Mouse (Mus musculus): Measurements from ENCODE around the gene Ngrn. TPM values are rescaled to one million over a fixed set of nuclear protein-coding genes. Genes with fewer than 3 reads are reported as not detected.
A peak's percentile ranks its signal among the peaks of the same experiment; 100 is the strongest.

Ngrn gene
- total and polyA plus RNA-seq, 2 experiments: 16.8 to 29.7 TPM

DNA sequence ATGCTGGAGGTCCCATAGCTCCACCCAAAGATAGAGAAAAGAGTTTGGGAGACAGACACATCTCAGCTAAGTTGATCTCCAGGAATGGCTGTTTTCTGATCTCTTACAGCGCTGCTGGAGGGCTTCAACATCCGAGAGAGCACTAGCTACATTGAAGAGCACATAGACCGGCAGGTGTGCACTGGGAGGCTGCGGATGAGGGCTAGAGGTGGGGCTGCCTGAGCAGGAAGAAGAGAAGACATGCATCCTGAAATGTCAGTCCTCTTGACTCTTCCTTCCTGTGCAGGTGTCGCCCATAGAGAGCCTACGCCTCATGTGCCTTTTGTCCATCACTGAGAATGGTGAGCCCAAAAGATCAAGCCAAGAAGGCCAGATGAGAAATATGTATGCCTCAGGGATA, 24.7 kb downstream of the Ngrn start:
- WGBS: 95% methylated on average over 6 of the region's 6 CpGs
- TF ChIP-seq CTCF (IDR thresholded peaks at IDR 0.05; ENCODE audit: low read depth, low read length): no peak
- no peak for TF ChIP-seq POLR2A (IDR thresholded peaks at IDR 0.05; ENCODE audit: extremely low read depth, insufficient read depth, low read length)
- Histone ChIP-seq H3K27me3 (ENCODE audit: control insufficient read depth, insufficient read depth, low read length) (no peaks in the 10 kb centered on the region), H3K79me2 (ENCODE audit: control insufficient read depth, insufficient read depth, low read length) (no peaks in the 10 kb centered on the region), H3K4me1 (ENCODE audit: control insufficient read depth, insufficient read depth, low read length) (no peaks in the 10 kb centered on the region), H3K9ac (ENCODE audit: low read depth, low read length) (no peak overlapping the region), H3K4me3 (ENCODE audit: insufficient read depth, low read depth, low read length) (no peak overlapping the region), H3K27ac (replicated peaks; ENCODE audit: insufficient read depth, low read depth, low read length) (no peak overlapping the region), H3K36me3 (ENCODE audit: control insufficient read depth, insufficient read depth, low read length) (peaks cover 36% of the 10 kb centered on the region)
- DNase-seq (ENCODE audit: extremely low read depth, low read depth, low spot score): no peak

DNA sequence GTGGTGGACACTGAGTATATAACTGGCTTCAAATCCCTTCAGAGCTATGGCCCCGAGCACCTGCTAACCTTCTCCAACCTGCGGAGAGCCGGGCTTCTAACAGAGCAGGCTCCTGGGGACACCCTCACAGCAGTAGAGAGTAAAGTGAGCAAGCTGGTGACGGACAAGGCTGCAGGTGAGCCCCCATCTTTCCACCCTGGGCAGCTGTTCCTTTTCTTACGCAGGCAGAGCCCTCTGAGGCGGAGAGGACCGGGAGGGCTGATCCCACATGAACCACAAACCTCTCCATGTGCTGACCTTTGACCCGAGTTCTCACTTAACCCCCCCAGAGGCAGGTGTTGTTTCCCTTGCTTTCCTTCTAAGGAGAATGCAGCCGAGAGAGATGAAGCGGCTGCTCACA, 26.7 kb downstream of the Ngrn start:
- H3K27ac ChIP-seq (replicated peaks; ENCODE audit: insufficient read depth, low read depth, low read length): no peak overlapping the region
- no peak for DNase-seq (ENCODE audit: extremely low read depth, low read depth, low spot score)
- TF ChIP-seq CTCF (IDR thresholded peaks at IDR 0.05; ENCODE audit: low read depth, low read length) (no peak), POLR2A (IDR thresholded peaks at IDR 0.05; ENCODE audit: extremely low read depth, insufficient read depth, low read length) (no peak)
- no peaks in the 10 kb centered on the region for H3K4me1 ChIP-seq (ENCODE audit: control insufficient read depth, insufficient read depth, low read length)
- no peaks in the 10 kb centered on the region for H3K27me3 ChIP-seq (ENCODE audit: control insufficient read depth, insufficient read depth, low read length)
- no peak overlapping the region for H3K4me3 ChIP-seq (ENCODE audit: insufficient read depth, low read depth, low read length)
- peaks cover 33% of the 10 kb centered on the region for H3K36me3 ChIP-seq (ENCODE audit: control insufficient read depth, insufficient read depth, low read length)
- no peaks in the 10 kb centered on the region for H3K79me2 ChIP-seq (ENCODE audit: control insufficient read depth, insufficient read depth, low read length)
- WGBS: 92% methylated on average over 10 of the region's 10 CpGs
- H3K9ac ChIP-seq (ENCODE audit: low read depth, low read length): no peak overlapping the region

- Histone ChIP-seq H3K9ac (ENCODE audit: low read depth, low read length) (peak within 1 kb of the TSS; percentile 54), H3K79me2 (ENCODE audit: control insufficient read depth, insufficient read depth, low read length) (no peaks in the 10 kb centered on the region), H3K27ac (replicated peaks; ENCODE audit: insufficient read depth, low read depth, low read length) (no peak within 1 kb of the TSS), H3K4me1 (ENCODE audit: control insufficient read depth, insufficient read depth, low read length) (no peaks in the 10 kb centered on the region), H3K36me3 (ENCODE audit: control insufficient read depth, insufficient read depth, low read length) (no peaks in the 10 kb centered on the region), H3K4me3 (ENCODE audit: insufficient read depth, low read depth, low read length) (peak within 1 kb of the TSS; percentile 68), H3K27me3 (ENCODE audit: control insufficient read depth, insufficient read depth, low read length) (no peaks in the 10 kb centered on the region)
- DNase-seq (ENCODE audit: extremely low read depth, low read depth, low spot score): peak; percentile 85
- TF ChIP-seq CTCF (IDR thresholded peaks at IDR 0.05; ENCODE audit: low read depth, low read length) (no peak), POLR2A (IDR thresholded peaks at IDR 0.05; ENCODE audit: extremely low read depth, insufficient read depth, low read length) (no peak)
- under 1% methylated on average over 52 of the region's 52 CpGs for whole genome bisulfite sequencing
Observed at GRCm38 (mm10) chr7:80294062-80294763, 33.2 kb downstream of the Ngrn start, which contains the start of gene Prc1. Gene Prc1 (plus strand): TSS chr7:80294450.

GRCm38 (mm10) chr7:80294764-80295648, 34.0 kb downstream of the Ngrn start:
- 12% methylated on average over 37 of the region's 37 CpGs for WGBS
- TF ChIP-seq CTCF (IDR thresholded peaks at IDR 0.05; ENCODE audit: low read depth, low read length) (no peak), POLR2A (IDR thresholded peaks at IDR 0.05; ENCODE audit: extremely low read depth, insufficient read depth, low read length) (no peak)
- Histone ChIP-seq H3K4me1 (ENCODE audit: control insufficient read depth, insufficient read depth, low read length) (no peaks in the 10 kb centered on the region), H3K27ac (replicated peaks; ENCODE audit: insufficient read depth, low read depth, low read length) (no peak overlapping the region), H3K27me3 (ENCODE audit: control insufficient read depth, insufficient read depth, low read length) (no peaks in the 10 kb centered on the region), H3K9ac (ENCODE audit: low read depth, low read length) (peak overlapping the region; percentile 54), H3K79me2 (ENCODE audit: control insufficient read depth, insufficient read depth, low read length) (no peaks in the 10 kb centered on the region), H3K4me3 (ENCODE audit: insufficient read depth, low read depth, low read length) (peak overlapping the region; percentile 68), H3K36me3 (ENCODE audit: control insufficient read depth, insufficient read depth, low read length) (no peaks in the 10 kb centered on the region)
- DNase-seq (ENCODE audit: extremely low read depth, low read depth, low spot score): peak; percentile 2

GRCm38 (mm10) chr7:80296462-80296861, 35.4 kb downstream of the Ngrn start:
- DNase-seq (ENCODE audit: extremely low read depth, low read depth, low spot score): no peak
- no peaks in the 10 kb centered on the region for H3K4me1 ChIP-seq (ENCODE audit: control insufficient read depth, insufficient read depth, low read length)
- no peak overlapping the region for H3K4me3 ChIP-seq (ENCODE audit: insufficient read depth, low read depth, low read length)
- H3K9ac ChIP-seq (ENCODE audit: low read depth, low read length): no peak overlapping the region
- WGBS: 93% methylated on average over 6 of the region's 6 CpGs
- H3K27me3 ChIP-seq (ENCODE audit: control insufficient read depth, insufficient read depth, low read length): no peaks in the 10 kb centered on the region
- H3K36me3 ChIP-seq (ENCODE audit: control insufficient read depth, insufficient read depth, low read length): no peaks in the 10 kb centered on the region
- no peaks in the 10 kb centered on the region; the same call in 1 of the 2 replicates for H3K79me2 ChIP-seq (ENCODE audit: control insufficient read depth, insufficient read depth, low read length)
- H3K27ac ChIP-seq (replicated peaks; ENCODE audit: insufficient read depth, low read depth, low read length): no peak overlapping the region
- no peak for TF ChIP-seq CTCF (IDR thresholded peaks at IDR 0.05; ENCODE audit: low read depth, low read length)
- TF ChIP-seq POLR2A (IDR thresholded peaks at IDR 0.05; ENCODE audit: extremely low read depth, insufficient read depth, low read length): no peak

Data from liver, adult 2 months (tissue).